Mouse (Mus musculus): ENCODE results near the gene Sco1. TPM values are rescaled to one million over a fixed set of nuclear protein-coding genes. Genes with fewer than 3 reads are reported as not detected.

Sco1 gene
- polyA plus RNA-seq, 1 experiment from 2014 or later, result 17.7 TPM

DNA sequence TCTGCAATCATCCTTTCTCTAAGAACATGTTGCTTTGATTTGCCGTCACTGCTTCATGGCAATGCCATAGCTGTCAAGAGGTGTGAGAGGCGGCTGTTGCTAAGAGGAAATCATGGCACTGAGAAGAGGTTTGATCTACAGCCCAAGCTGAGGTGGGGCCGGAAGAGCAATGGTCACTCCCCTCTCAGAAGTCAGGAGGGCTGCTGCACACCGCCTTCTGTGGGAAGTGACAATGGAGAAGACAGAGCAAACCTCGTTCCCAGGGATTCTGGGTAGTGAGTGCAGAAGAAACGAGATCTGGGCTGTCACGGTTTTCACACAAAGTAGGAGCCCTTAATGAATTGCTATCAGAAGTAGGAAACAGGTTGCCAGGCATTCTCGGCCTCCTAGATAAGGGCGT lies 50.8 kb downstream of the Sco1 start:
- WGBS, result 72% methylated on average over 9 of the region's 9 CpGs
- H3K4me3 ChIP-seq (ENCODE audit: low read length), result no peak overlapping the region
- H3K27me3 ChIP-seq (replicated peaks; ENCODE audit: control insufficient read depth, insufficient read depth, low read length), result no peaks in the 10 kb centered on the region
- H3K9me3 ChIP-seq (ENCODE audit: control insufficient read depth, low read length), result no peaks in the 10 kb centered on the region
- H3K27ac ChIP-seq (ENCODE audit: low read length), result no peak overlapping the region
- H3K4me1 ChIP-seq (ENCODE audit: control insufficient read depth, insufficient read depth, low read length), result no peaks in the 10 kb centered on the region
- ATAC-seq, result no peak
- no peak overlapping the region for H3K4me2 ChIP-seq (ENCODE audit: low read depth, low read length)
- H3K9ac ChIP-seq (ENCODE audit: low read depth, low read length), result no peak overlapping the region
- no peaks in the 10 kb centered on the region for H3K36me3 ChIP-seq (ENCODE audit: control insufficient read depth, insufficient read depth, low read length)

DNA sequence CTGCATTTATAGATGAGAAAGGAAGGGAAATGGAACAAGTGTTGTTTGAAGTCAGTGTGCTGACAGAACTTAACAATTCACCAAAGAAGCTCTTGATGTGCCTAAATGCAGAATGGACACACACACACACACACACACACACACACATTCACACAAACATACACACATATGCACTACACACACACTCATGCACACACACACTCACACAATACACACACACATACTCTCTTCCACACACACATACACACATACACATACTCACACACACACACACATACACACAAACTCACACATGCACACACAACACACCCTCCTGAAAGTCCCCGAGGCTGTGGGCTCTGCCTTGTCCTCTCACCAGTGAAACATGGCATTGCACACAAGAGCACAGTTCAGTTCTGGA lies 51.8 kb downstream of the Sco1 start:
- Histone ChIP-seq H3K27ac (ENCODE audit: low read length) (no peak overlapping the region), H3K9ac (ENCODE audit: low read depth, low read length) (no peak overlapping the region), H3K4me3 (ENCODE audit: low read length) (no peak overlapping the region), H3K9me3 (ENCODE audit: control insufficient read depth, low read length) (no peaks in the 10 kb centered on the region), H3K4me1 (ENCODE audit: control insufficient read depth, insufficient read depth, low read length) (no peaks in the 10 kb centered on the region), H3K36me3 (ENCODE audit: control insufficient read depth, insufficient read depth, low read length) (no peaks in the 10 kb centered on the region), H3K4me2 (ENCODE audit: low read depth, low read length) (no peak overlapping the region), H3K27me3 (replicated peaks; ENCODE audit: control insufficient read depth, insufficient read depth, low read length) (no peaks in the 10 kb centered on the region)
- no peak for ATAC-seq
- 89% methylated on average over 1 of the region's 1 CpGs for WGBS

DNA sequence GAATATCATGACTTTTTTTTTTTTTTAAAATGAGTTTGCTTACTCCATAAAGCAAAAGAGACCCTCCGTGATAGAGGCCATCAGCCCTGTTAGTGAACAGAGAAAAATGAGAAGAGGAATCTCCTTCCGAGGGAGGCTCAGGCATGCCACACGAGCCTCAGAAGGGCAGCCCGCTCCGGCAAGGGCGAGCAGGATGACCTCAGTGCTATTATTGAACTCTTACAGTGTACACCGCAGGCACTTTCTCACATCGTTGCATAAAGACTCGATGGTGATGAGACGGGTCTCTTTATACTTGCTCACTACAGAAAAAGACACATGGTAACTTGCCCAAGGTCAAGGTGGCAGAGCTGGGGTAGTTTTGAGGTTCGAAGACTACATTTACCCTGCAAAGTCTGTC lies 52.2 kb downstream of the Sco1 start:
- Histone ChIP-seq H3K27me3 (replicated peaks; ENCODE audit: control insufficient read depth, insufficient read depth, low read length) (no peaks in the 10 kb centered on the region), H3K4me3 (ENCODE audit: low read length) (no peak overlapping the region), H3K36me3 (ENCODE audit: control insufficient read depth, insufficient read depth, low read length) (no peaks in the 10 kb centered on the region), H3K9ac (ENCODE audit: low read depth, low read length) (no peak overlapping the region), H3K4me1 (ENCODE audit: control insufficient read depth, insufficient read depth, low read length) (no peaks in the 10 kb centered on the region), H3K27ac (ENCODE audit: low read length) (no peak overlapping the region), H3K9me3 (ENCODE audit: control insufficient read depth, low read length) (no peaks in the 10 kb centered on the region), H3K4me2 (ENCODE audit: low read depth, low read length) (no peak overlapping the region)
- no peak for ATAC-seq
- WGBS, result 68% methylated on average over 11 of the region's 11 CpGs

GRCm38 (mm10) chr11:67105689-67106088 lies 53.2 kb downstream of the Sco1 start:
- no peak for ATAC-seq
- no peaks in the 10 kb centered on the region for H3K9me3 ChIP-seq (ENCODE audit: control insufficient read depth, low read length)
- no peaks in the 10 kb centered on the region for H3K4me1 ChIP-seq (ENCODE audit: control insufficient read depth, insufficient read depth, low read length)
- no peaks in the 10 kb centered on the region for H3K27me3 ChIP-seq (replicated peaks; ENCODE audit: control insufficient read depth, insufficient read depth, low read length)
- H3K36me3 ChIP-seq (ENCODE audit: control insufficient read depth, insufficient read depth, low read length), result no peaks in the 10 kb centered on the region
- no peak overlapping the region for H3K27ac ChIP-seq (ENCODE audit: low read length)
- WGBS, result 54% methylated on average over 4 of the region's 4 CpGs
- H3K4me2 ChIP-seq (ENCODE audit: low read depth, low read length), result no peak overlapping the region
- no peak overlapping the region for H3K9ac ChIP-seq (ENCODE audit: low read depth, low read length)
- H3K4me3 ChIP-seq (ENCODE audit: low read length), result no peak overlapping the region

DNA sequence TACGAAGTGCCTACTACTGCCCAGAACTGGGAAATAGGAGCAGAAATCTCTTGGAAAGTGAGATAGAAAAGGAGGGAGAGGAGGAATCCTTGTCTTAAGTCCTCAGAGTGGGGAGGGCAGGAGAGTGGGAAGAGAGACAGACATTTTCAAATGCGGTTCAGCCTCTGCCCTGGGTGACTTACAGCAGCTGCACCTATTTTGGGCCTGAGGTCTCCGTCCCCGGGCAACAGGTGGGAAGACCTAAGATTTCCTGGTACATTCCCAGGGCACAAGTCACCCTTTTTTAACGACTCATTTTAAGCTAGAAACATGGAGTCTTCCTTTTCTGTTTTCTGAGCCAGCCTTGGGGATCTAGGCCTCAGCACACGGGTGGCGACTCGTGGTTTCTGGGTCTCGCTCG lies 54.5 kb downstream of the Sco1 start:
- Histone ChIP-seq H3K9me3 (ENCODE audit: control insufficient read depth, low read length) (no peaks in the 10 kb centered on the region), H3K4me1 (ENCODE audit: control insufficient read depth, insufficient read depth, low read length) (no peaks in the 10 kb centered on the region), H3K4me2 (ENCODE audit: low read depth, low read length) (no peak overlapping the region), H3K4me3 (ENCODE audit: low read length) (no peak overlapping the region), H3K27me3 (replicated peaks; ENCODE audit: control insufficient read depth, insufficient read depth, low read length) (no peaks in the 10 kb centered on the region), H3K9ac (ENCODE audit: low read depth, low read length) (no peak overlapping the region), H3K27ac (ENCODE audit: low read length) (no peak overlapping the region), H3K36me3 (ENCODE audit: control insufficient read depth, insufficient read depth, low read length) (no peaks in the 10 kb centered on the region)
- no peak for ATAC-seq
- 89% methylated on average over 10 of the region's 10 CpGs for WGBS

- Histone ChIP-seq H3K27me3 (replicated peaks; ENCODE audit: control insufficient read depth, insufficient read depth, low read length) (no peaks in the 10 kb centered on the region), H3K27ac (ENCODE audit: low read length) (no peak overlapping the region), H3K36me3 (ENCODE audit: control insufficient read depth, insufficient read depth, low read length) (no peaks in the 10 kb centered on the region), H3K9ac (ENCODE audit: low read depth, low read length) (no peak overlapping the region), H3K4me3 (ENCODE audit: low read length) (no peak overlapping the region), H3K4me1 (ENCODE audit: control insufficient read depth, insufficient read depth, low read length) (no peaks in the 10 kb centered on the region), H3K9me3 (ENCODE audit: control insufficient read depth, low read length) (no peaks in the 10 kb centered on the region), H3K4me2 (ENCODE audit: low read depth, low read length) (no peak overlapping the region)
- ATAC-seq, result peak; percentile 53; the same call in 1 of the 2 replicates
- 33% methylated on average over 5 of the region's 5 CpGs for WGBS
Measured at GRCm38 (mm10) chr11:67110168-67110948, 57.9 kb downstream of the Sco1 start.

DNA sequence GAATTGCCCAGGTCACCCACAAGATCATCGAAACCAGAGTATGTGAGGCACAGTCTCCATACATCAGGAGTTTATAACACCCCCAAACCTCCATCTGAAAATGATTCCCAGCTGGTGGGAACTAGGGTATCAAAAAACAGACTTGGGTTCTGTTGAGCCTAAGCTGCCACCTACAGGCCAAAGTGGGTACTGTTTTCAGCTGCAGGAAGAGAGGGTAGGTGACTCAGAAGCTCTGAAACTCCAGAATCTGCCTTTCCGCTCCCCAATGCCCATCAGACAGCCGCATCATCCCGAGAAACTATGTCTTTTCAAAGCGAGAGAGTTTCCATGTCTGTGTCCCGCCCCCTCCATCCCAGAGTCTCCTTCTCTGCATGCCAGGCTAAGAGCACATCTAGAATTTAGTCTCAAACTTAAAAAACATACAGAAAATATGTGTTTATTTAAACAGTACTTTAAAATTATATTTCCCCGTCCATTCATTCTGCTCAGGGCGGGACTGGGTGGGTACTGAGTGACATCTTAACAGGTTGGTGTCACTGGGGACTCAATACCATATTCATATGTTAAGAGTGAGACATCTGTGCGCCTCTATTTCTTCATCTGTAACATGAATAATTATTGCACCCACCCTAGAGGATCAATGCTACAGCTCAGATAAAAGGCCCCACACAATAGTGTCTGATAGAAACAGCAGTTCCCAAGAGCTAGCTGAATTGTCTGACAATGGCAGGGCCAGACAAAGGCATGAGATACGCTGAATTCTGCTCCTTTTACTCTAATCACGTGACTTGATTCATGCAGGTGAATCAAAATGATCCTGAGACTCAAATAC lies 59.8 kb downstream of the Sco1 start:
- Histone ChIP-seq H3K4me3 (ENCODE audit: low read length) (no peak overlapping the region), H3K9ac (ENCODE audit: low read depth, low read length) (no peak overlapping the region), H3K27me3 (replicated peaks; ENCODE audit: control insufficient read depth, insufficient read depth, low read length) (no peaks in the 10 kb centered on the region), H3K27ac (ENCODE audit: low read length) (no peak overlapping the region), H3K4me2 (ENCODE audit: low read depth, low read length) (no peak overlapping the region), H3K9me3 (ENCODE audit: control insufficient read depth, low read length) (no peaks in the 10 kb centered on the region), H3K4me1 (ENCODE audit: control insufficient read depth, insufficient read depth, low read length) (no peaks in the 10 kb centered on the region), H3K36me3 (ENCODE audit: control insufficient read depth, insufficient read depth, low read length) (no peaks in the 10 kb centered on the region)
- no peak for ATAC-seq
- WGBS, result 31% methylated on average over 11 of the region's 11 CpGs

GRCm38 (mm10) chr11:67112851-67113202 lies 60.4 kb downstream of the Sco1 start:
- Histone ChIP-seq H3K27ac (ENCODE audit: low read length) (no peak overlapping the region), H3K9me3 (ENCODE audit: control insufficient read depth, low read length) (no peaks in the 10 kb centered on the region), H3K27me3 (replicated peaks; ENCODE audit: control insufficient read depth, insufficient read depth, low read length) (no peaks in the 10 kb centered on the region), H3K4me2 (ENCODE audit: low read depth, low read length) (no peak overlapping the region), H3K4me1 (ENCODE audit: control insufficient read depth, insufficient read depth, low read length) (no peaks in the 10 kb centered on the region), H3K36me3 (ENCODE audit: control insufficient read depth, insufficient read depth, low read length) (no peaks in the 10 kb centered on the region), H3K4me3 (ENCODE audit: low read length) (no peak overlapping the region), H3K9ac (ENCODE audit: low read depth, low read length) (no peak overlapping the region)
- 40% methylated on average over 11 of the region's 11 CpGs for WGBS
- no peak for ATAC-seq

- ATAC-seq, result no peak
- no peaks in the 10 kb centered on the region for H3K4me1 ChIP-seq (ENCODE audit: control insufficient read depth, insufficient read depth, low read length)
- 91% methylated on average over 6 of the region's 6 CpGs for WGBS
Measured at GRCm38 (mm10) chr11:67113381-67113780, 60.9 kb downstream of the Sco1 start.

More at GRCm38 (mm10) chr11:67113381-67113780, 60.9 kb downstream of the Sco1 start:
- no peak overlapping the region for H3K4me3 ChIP-seq (ENCODE audit: low read length)
- H3K36me3 ChIP-seq (ENCODE audit: control insufficient read depth, insufficient read depth, low read length), result no peaks in the 10 kb centered on the region
- no peaks in the 10 kb centered on the region for H3K27me3 ChIP-seq (replicated peaks; ENCODE audit: control insufficient read depth, insufficient read depth, low read length)
- no peak overlapping the region for H3K27ac ChIP-seq (ENCODE audit: low read length)
- H3K4me2 ChIP-seq (ENCODE audit: low read depth, low read length), result no peak overlapping the region
- H3K9ac ChIP-seq (ENCODE audit: low read depth, low read length), result no peak overlapping the region
- H3K9me3 ChIP-seq (ENCODE audit: control insufficient read depth, low read length), result no peaks in the 10 kb centered on the region

All from intestine, embryonic 16.5 days (tissue).